Mouse (Mus musculus) heart, adult 2 months (tissue): ENCODE results near the gene Mrpl34. TPM values are rescaled to one million over a fixed set of nuclear protein-coding genes. Genes with fewer than 3 reads are reported as not detected.

Experiments
- DNase-seq, 2 experiments: peaks; one replicate each; pipeline ENCODE4 v3.0.0; 2021
- H3K27ac ChIP-seq: fragments of 200-600 bp; 2 replicates; pipeline ENCODE4 v1.8.1; 2022
- H3K27me3 ChIP-seq: fragments of 200-500 bp; 2 replicates; pipeline ENCODE4 v1.6.1; 2012; ENCODE audit warnings: mild to moderate bottlenecking, low read length, inconsistent platforms, mixed read lengths; ENCODE audit not compliant: control insufficient read depth, insufficient read depth
- H3K36me3 ChIP-seq: fragments of 200-500 bp; 2 replicates; pipeline ENCODE4 v1.6.1; 2012; ENCODE audit warnings: low read length, inconsistent platforms; ENCODE audit not compliant: control insufficient read depth, insufficient read depth
- H3K4me1 ChIP-seq: fragments of 200-500 bp; 2 replicates; pipeline ENCODE4 v1.6.1; 2011; ENCODE audit warnings: low read length; ENCODE audit not compliant: control insufficient read depth, insufficient read depth
- H3K4me3 ChIP-seq: fragments of 200-600 bp; 2 replicates; pipeline ENCODE4 v1.8.1; 2022
- H3K79me2 ChIP-seq: fragments of 200-500 bp; replicated peaks from 2 replicates; pipeline ENCODE4 v1.6.1; 2012; ENCODE audit warnings: mild to moderate bottlenecking, inconsistent platforms, low read length, moderate library complexity, mixed read lengths; ENCODE audit not compliant: control insufficient read depth, insufficient read depth
- H3K9ac ChIP-seq: fragments of 200-500 bp; 2 replicates; pipeline ENCODE4 v1.6.1; 2012; ENCODE audit warnings: low read depth, mild to moderate bottlenecking, control low read depth, inconsistent platforms, low read length, mixed read lengths
- CTCF ChIP-seq: fragments of 200-600 bp; IDR thresholded peaks from 2 replicates; pipeline ENCODE4 v1.8.1; 2022; ENCODE audit warnings: antibody characterized with exemption, mild to moderate bottlenecking, moderate library complexity
- EP300 ChIP-seq: fragments of 200-500 bp; IDR thresholded peaks from 2 replicates; pipeline ENCODE4 v1.6.1; 2011; ENCODE audit warnings: low read depth, low read length, control low read depth; ENCODE audit not compliant: insufficient read depth
- POLR2A ChIP-seq: fragments of 200-500 bp; IDR thresholded peaks from 2 replicates; pipeline ENCODE4 v1.6.1; 2011; ENCODE audit warnings: mild to moderate bottlenecking, low read depth, low read length, control low read depth; ENCODE audit not compliant: insufficient read depth
- WGBS: fragments of 180-500 bp; shearing (Covaris S2); methylation state at CpG from one replicate; pipeline ENCODE4 v1.1.7; 2018; 5-methylcytosine and 5-hydroxymethylcytosine counted together
- intact Hi-C: fragments of 180-260 bp; cut with DNase I; formaldehyde crosslinking; loops from one replicate; pipeline ENCODE4 v1.15.1; 2025
- polyA plus RNA-seq: library from polyadenylated mRNA; depleted of rRNA; stranded (reverse); fragments of >200 nt; gene quantifications from 2 replicates; pipeline ENCODE4 v1.2.3, GENCODE M21; 2012
- total RNA-seq, 2 experiments: library from RNA; stranded (reverse); gene quantifications; 2 replicates each; pipeline ENCODE4 v1.2.3; 2021

Mrpl34 gene
- total and polyA plus RNA-seq, 3 experiments = 120 to 153 (median 128) TPM

DNA sequence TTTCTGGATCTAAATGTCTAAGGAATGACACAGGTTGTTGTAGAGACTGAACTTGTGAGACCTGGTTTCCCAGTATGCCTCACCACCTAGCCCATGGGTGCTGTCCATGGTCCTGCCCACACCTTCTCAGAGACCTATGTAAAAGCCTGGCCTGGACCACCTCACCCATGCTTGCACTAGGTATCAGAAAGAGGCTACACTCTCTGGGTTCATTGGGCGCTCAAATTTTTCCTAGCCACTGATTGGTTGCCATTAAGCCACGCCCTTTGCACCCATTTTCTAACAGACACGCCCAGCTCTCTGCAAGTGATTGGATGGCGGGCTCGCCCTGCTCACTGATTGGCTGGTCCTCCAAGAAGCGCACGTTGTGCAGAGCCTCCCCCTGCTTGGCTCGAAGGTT, 19.2 kb downstream of the Mrpl34 start:
- Histone ChIP-seq H3K4me3 (no peak overlapping the region), H3K79me2 (no peaks in the 10 kb centered on the region), H3K4me1 (peaks cover 5% of the 10 kb centered on the region), H3K27me3 (no peaks in the 10 kb centered on the region), H3K36me3 (no peaks in the 10 kb centered on the region), H3K9ac (no peak overlapping the region), H3K27ac (no peak overlapping the region)
- intact Hi-C loops = no loop called here
- no peak for TF ChIP-seq CTCF
- no peak for TF ChIP-seq EP300
- TF ChIP-seq POLR2A = no peak
- DNase-seq = no peak
- WGBS = 71% methylated on average over 8 of the region's 8 CpGs

DNA sequence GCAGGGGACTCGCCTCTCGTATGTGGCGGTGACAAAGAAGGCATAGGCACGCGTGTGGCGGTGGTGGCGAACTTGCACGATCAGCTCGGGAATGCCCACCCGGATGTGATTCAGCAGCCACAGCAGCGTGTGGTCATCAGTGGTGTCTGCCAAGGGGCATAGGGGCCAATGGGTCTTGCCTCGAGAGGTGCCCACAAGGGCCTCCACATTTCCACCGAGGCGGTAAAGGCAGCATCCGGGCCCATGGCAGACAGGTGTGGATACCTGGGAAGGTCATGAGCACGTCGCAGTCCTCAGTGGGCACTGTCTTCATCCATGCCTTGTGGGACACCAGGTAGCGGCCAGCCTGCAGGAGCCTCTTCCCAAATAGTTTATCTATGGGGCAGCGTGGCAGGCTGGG, 20.0 kb downstream of the Mrpl34 start:
- no peak for DNase-seq
- Histone ChIP-seq H3K4me1 (peaks cover 7% of the 10 kb centered on the region), H3K36me3 (no peaks in the 10 kb centered on the region), H3K4me3 (no peak overlapping the region; the same call in 1 of the 2 replicates), H3K9ac (no peak overlapping the region), H3K27ac (no peak overlapping the region), H3K27me3 (no peaks in the 10 kb centered on the region), H3K79me2 (no peaks in the 10 kb centered on the region; the same call in 1 of the 2 replicates)
- intact Hi-C loops = no loop called here
- no peak for TF ChIP-seq EP300
- TF ChIP-seq CTCF = no peak
- no peak for TF ChIP-seq POLR2A
- 96% methylated on average over 19 of the region's 19 CpGs for WGBS

DNA sequence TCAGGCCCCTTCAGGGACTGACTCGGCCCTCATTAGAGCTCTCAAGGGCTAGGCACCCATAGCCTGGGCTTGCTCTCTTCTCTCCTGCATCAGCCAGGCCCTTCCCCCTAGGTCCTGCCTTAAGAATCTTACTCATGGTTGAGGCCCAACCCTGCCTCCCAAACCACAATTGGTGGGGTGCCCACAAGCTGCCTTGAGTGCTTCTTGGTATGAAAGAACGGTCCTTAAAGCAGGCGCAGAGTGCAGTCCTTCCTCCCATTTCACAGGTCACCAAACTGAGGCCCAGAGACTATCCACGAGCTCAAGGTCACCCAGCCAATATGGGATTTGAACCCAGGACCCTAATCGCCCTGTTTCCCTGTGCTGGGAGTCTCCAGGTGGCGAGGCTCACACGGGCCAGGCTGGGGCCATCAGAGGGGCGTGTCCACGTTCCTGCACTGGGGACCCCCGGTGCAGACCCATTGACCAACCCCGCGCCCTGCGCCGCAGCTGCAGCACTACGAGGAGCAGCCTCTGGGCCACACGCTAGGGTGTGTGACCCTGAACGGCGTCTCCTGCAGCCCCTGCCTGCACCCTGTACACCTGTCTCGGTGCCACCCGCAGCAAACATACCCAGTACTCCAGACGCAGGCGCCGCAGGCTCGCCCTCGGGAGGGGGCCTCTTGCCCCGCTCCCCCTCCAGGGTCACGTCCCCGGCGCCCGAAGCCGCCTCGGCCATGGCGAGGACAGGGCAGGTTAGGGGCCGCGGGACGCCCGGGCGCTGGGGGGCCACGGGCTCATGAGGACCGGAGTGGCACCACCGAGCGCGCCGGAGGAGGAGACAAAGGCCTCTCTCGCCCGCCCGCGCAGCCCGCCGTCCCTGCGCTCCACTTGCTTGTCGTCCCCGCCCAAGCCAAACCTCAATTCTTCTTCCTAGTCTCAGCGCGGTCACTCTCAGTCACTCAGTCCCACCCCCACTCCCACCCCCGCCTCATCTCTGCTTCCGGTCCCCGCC, 20.7 kb downstream of the Mrpl34 start, which contains the start of gene Ano8:
Ano8 (minus strand) TSS at position 822 of the 994 bp plus-strand sequence.
- H3K9ac ChIP-seq = peak within 1 kb of the TSS; percentile 94
- intact Hi-C loops = no loop called here
- H3K27ac ChIP-seq = peak within 1 kb of the TSS; percentile 88
- H3K36me3 ChIP-seq = no peaks in the 10 kb centered on the region
- no peaks in the 10 kb centered on the region for H3K27me3 ChIP-seq
- 6% methylated on average over 58 of the region's 58 CpGs for WGBS
- H3K4me1 ChIP-seq = peaks cover 7% of the 10 kb centered on the region
- peak within 1 kb of the TSS; percentile 82 for H3K4me3 ChIP-seq
- no peaks in the 10 kb centered on the region; the same call in 1 of the 2 replicates for H3K79me2 ChIP-seq
- TF ChIP-seq CTCF (no peak), EP300 (no peak), POLR2A (peak; percentile 46; the same call in 1 of the 2 replicates)
- DNase-seq = peak; percentile 86 to 90

DNA sequence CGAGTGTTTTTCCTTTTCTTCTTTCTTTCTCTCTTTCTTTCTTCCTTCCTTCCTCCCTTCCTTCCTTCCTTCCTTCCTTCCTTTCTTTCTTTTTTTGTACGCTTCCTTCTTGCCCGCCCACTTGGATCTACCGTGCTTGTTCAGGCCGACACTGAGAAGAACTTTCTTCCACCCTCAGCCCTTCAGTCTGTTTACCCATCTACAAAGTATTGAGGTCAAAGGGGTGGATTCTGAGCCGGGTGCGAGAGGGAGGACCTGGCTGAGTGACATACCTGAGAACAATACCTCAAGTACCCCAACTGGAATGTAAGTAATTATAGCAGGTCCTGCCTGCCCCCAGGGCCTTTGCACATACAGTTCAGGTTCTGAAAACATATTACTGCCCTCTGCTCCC, 21.4 kb downstream of the Mrpl34 start:
- H3K4me1 ChIP-seq = peaks cover 7% of the 10 kb centered on the region
- intact Hi-C loops = no loop called here
- no peaks in the 10 kb centered on the region for H3K27me3 ChIP-seq
- peak overlapping the region; percentile 88 for H3K27ac ChIP-seq
- 11% methylated on average over 7 of the region's 7 CpGs for WGBS
- no peaks in the 10 kb centered on the region; the same call in 1 of the 2 replicates for H3K79me2 ChIP-seq
- no peak for DNase-seq
- TF ChIP-seq POLR2A (no peak), EP300 (no peak), CTCF (no peak)
- H3K9ac ChIP-seq = no peak overlapping the region
- peak overlapping the region; percentile 82; the same call in 1 of the 2 replicates for H3K4me3 ChIP-seq
- H3K36me3 ChIP-seq = no peaks in the 10 kb centered on the region

DNA sequence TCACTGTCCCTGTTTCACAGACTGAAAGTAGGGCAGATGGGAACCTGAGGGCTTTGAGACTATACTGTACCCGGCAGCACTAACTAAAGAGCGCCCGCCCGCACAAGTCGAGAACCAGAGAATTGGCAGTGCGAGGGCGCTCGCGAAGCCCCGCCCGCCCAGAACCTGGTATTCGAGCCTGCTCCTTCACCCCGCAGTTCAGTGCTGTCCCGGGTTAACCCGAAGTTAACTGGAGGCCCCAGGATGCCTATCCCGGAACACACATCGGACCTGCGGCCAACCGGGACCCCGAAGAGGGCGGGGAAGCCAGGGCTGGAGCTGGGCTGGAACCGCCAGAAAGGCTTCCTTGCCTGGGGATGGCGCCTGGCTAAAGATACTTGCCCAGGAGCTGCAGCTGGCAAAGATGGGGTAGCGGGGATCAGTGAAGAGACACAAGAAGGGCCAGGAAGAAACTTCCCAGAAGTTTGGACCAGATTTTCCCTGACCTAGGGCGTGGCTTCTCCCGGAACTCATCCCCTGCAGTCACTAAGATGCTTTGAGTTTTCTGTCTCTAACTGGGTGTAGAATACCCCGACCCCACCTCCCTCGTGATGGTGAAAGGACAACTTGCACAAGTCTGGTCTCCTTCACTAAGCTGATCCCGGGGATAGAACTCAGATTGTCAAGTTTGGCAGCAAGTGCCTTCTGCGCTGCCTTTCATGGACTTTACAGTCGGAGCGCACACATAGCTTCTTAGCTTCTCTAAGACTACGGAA, 23.1 kb downstream of the Mrpl34 start, which contains the start of gene Gtpbp3:
Gtpbp3 (plus strand) TSS at position 413 of the 755 bp plus-strand sequence.
- no peak for TF ChIP-seq EP300
- no peak; the same call in 1 of the 2 replicates for TF ChIP-seq POLR2A
- TF ChIP-seq CTCF = no peak
- Histone ChIP-seq H3K4me3 (peak within 1 kb of the TSS; percentile 74), H3K36me3 (no peaks in the 10 kb centered on the region), H3K27me3 (no peaks in the 10 kb centered on the region), H3K27ac (peak within 1 kb of the TSS; percentile 95), H3K4me1 (peaks cover 7% of the 10 kb centered on the region), H3K79me2 (no peaks in the 10 kb centered on the region; the same call in 1 of the 2 replicates), H3K9ac (peak within 1 kb of the TSS; percentile 96)
- WGBS = under 1% methylated on average over 33 of the region's 33 CpGs
- peak; percentile 87 to 89 for DNase-seq
- intact Hi-C loops = loop anchor here (2.0 kb wide), 1 partner anchor 47 kb away; no protein-coding TSS in a partner anchor
